In the genomic region with DNA sequence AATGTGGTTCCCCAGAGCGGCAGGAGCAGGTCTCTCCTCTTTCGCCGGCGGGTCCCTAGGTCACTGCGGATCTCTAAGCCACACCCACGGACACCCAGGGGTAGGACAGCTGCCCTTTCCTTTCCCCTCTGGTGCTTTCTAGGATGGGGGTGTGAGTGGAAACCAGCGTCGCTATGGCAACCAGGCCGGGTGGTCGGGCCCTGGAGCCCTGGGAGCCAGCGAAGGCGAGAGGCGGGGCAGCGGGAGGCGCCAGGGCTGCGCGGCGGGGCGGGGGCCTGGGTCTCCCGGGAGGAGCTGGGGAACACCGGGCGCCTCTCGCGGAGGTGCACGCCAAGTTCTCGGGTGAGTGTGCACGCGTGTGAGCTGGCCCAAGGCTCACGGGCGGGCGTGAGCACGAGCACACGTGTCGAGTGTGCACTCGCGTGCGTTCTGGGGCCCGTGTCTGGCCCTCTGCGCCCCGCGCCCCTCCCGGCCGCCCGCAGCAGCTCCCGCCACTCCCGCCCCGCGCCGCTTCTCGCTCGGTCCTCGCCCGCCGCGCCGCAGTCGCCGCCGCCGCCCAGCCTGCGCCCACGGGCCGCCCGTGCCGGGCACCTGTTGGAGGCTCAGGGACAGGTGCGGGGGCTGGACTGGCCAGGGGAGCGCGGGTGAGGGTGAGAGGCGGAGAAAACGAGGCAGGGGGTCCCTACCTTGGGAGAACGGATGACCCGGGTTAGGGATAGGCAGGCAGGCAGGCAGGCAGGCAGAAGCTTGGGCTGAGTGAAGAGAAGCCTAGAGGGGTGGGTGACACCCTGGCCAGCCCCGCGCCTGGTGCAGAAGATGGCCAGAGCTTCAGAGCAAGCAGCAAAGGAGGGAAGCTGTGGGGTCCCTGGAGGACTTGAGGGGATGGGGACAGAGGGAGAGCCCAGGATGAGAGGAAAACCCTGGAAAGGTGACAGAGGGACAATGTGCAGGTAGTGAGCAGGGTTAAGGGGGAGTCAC, we compare ENCODE assay signal across 8 mouse cellular contexts. TPM values are rescaled to one million over a fixed set of nuclear protein-coding genes. Genes with fewer than 3 reads are reported as not detected.
DNase-seq lines count a peak whose midpoint lies in the region; ATAC-seq lines count a peak whose summit lies in the region.

No protein-coding gene starts in this region.

- peaks cover 28% of the 10 kb centered on the region for H3K27me3 ChIP-seq in kidney, embryonic 15.5 days
- H3K27me3 ChIP-seq in embryonic facial prominence, embryonic 12.5 days, result peaks cover 38% of the 10 kb centered on the region
- H3K27me3 ChIP-seq in limb, embryonic 12.5 days, result peaks cover 48% of the 10 kb centered on the region

- DNase-seq in kidney, postnatal 10 days, result no peak
- DNase-seq in T-cell, adult 2 months (ENCODE audit: low spot score), result peak; percentile 12
- DNase-seq in right cerebral cortex, postnatal 4 days, result peak; percentile 69
- no peak for DNase-seq in urinary bladder, adult 18-20 months (ENCODE audit: low spot score in 2 of 2)
- no peak for DNase-seq in urinary bladder, postnatal 36 days (ENCODE audit: low spot score in 2 of 2)

- peaks cover 35% of the 10 kb centered on the region for H3K4me1 ChIP-seq in kidney, embryonic 15.5 days
- H3K4me1 ChIP-seq in embryonic facial prominence, embryonic 12.5 days, result peaks cover 25% of the 10 kb centered on the region
- H3K4me1 ChIP-seq in limb, embryonic 12.5 days (replicated peaks), result peaks cover 14% of the 10 kb centered on the region

- H3K9me3 ChIP-seq in kidney, embryonic 15.5 days (replicated peaks), result no peaks in the 10 kb centered on the region
- no peaks in the 10 kb centered on the region for H3K9me3 ChIP-seq in embryonic facial prominence, embryonic 12.5 days
- no peaks in the 10 kb centered on the region for H3K9me3 ChIP-seq in limb, embryonic 12.5 days

- 1% methylated on average over 70 of the region's 74 CpGs for WGBS in kidney, embryonic 15.5 days
- under 1% methylated on average over 54 of the region's 74 CpGs for WGBS in embryonic facial prominence, embryonic 12.5 days
- under 1% methylated on average over 74 of the region's 74 CpGs for WGBS in limb, embryonic 12.5 days

- no peak overlapping the region for H3K27ac ChIP-seq in kidney, embryonic 15.5 days
- H3K27ac ChIP-seq in embryonic facial prominence, embryonic 12.5 days, result no peak overlapping the region
- no peak overlapping the region for H3K27ac ChIP-seq in limb, embryonic 12.5 days

- peak overlapping the region; percentile 99 for H3K4me2 ChIP-seq in kidney, embryonic 15.5 days
- H3K4me2 ChIP-seq in embryonic facial prominence, embryonic 12.5 days (replicated peaks), result peak overlapping the region; percentile 100
- H3K4me2 ChIP-seq in limb, embryonic 12.5 days, result peak overlapping the region; percentile 97

- H3K9ac ChIP-seq in kidney, embryonic 15.5 days, result peak overlapping the region; percentile 62
- peak overlapping the region; percentile 72 for H3K9ac ChIP-seq in embryonic facial prominence, embryonic 12.5 days
- peak overlapping the region; percentile 55 for H3K9ac ChIP-seq in limb, embryonic 12.5 days (replicated peaks)

- peak overlapping the region; percentile 63 for H3K4me3 ChIP-seq in kidney, embryonic 15.5 days (replicated peaks)
- H3K4me3 ChIP-seq in embryonic facial prominence, embryonic 12.5 days, result peak overlapping the region; percentile 58
- peak overlapping the region; percentile 53 for H3K4me3 ChIP-seq in limb, embryonic 12.5 days (replicated peaks)

- peaks cover 14% of the 10 kb centered on the region for H3K36me3 ChIP-seq in kidney, embryonic 15.5 days
- peaks cover 12% of the 10 kb centered on the region for H3K36me3 ChIP-seq in embryonic facial prominence, embryonic 12.5 days
- H3K36me3 ChIP-seq in limb, embryonic 12.5 days, result peaks cover 16% of the 10 kb centered on the region

- ATAC-seq in kidney, embryonic 15.5 days (replicated peaks; ENCODE audit: low FRiP score), result peak; percentile 46
- ATAC-seq in embryonic facial prominence, embryonic 12.5 days (ENCODE audit: insufficient number of reproducible peaks, insufficient read depth, low FRiP score, low TSS enrichment), result peak; percentile 48; the same call in 1 of the 2 replicates
- ATAC-seq in limb, embryonic 12.5 days (ENCODE audit: insufficient number of reproducible peaks, insufficient read depth, low FRiP score, low TSS enrichment, low read depth), result no peak

RNA-seq across cellular contexts. Expression of gene Doc2a, which starts 0.5 kb away (rescaled TPM):
- polyA plus RNA-seq in kidney, embryonic 15.5 days (2015; fragmentation: Nextera tagmentation; extraction: Ambion mirVana), result 6.6 and 11.4 TPM in 2 replicates
- polyA plus RNA-seq in embryonic facial prominence, embryonic 12.5 days (2016; fragmentation: Nextera tagmentation; extraction: Ambion mirVana), result 2.1 and 2.8 TPM in 2 replicates
- polyA plus RNA-seq in limb, embryonic 12.5 days (2016; fragmentation: Nextera tagmentation; extraction: Ambion mirVana), result 1.5 and 2.3 TPM in 2 replicates

RNA-seq across cellular contexts. Expression of gene Hirip3, which starts 14.1 kb away (rescaled TPM):
- polyA plus RNA-seq in kidney, embryonic 15.5 days (2015; fragmentation: Nextera tagmentation; extraction: Ambion mirVana), result 36.8 and 40.1 TPM in 2 replicates
- polyA plus RNA-seq in embryonic facial prominence, embryonic 12.5 days (2016; fragmentation: Nextera tagmentation; extraction: Ambion mirVana), result 43.7 and 45.6 TPM in 2 replicates
- 46.1 and 50.7 TPM in 2 replicates for polyA plus RNA-seq in limb, embryonic 12.5 days (2016; fragmentation: Nextera tagmentation; extraction: Ambion mirVana)

RNA-seq across cellular contexts. Expression of gene Ino80e, which starts 14.5 kb away (rescaled TPM):
- 88.9 and 91.0 TPM in 2 replicates for polyA plus RNA-seq in kidney, embryonic 15.5 days (2015; fragmentation: Nextera tagmentation; extraction: Ambion mirVana)
- polyA plus RNA-seq in embryonic facial prominence, embryonic 12.5 days (2016; fragmentation: Nextera tagmentation; extraction: Ambion mirVana), result 96.7 and 99.6 TPM in 2 replicates
- 93.3 and 101 TPM in 2 replicates for polyA plus RNA-seq in limb, embryonic 12.5 days (2016; fragmentation: Nextera tagmentation; extraction: Ambion mirVana)

RNA-seq across cellular contexts. Expression of gene 4930451I11Rik, which starts 16.3 kb away (rescaled TPM):
- not detected in 2 replicates for polyA plus RNA-seq in kidney, embryonic 15.5 days (2015; fragmentation: Nextera tagmentation; extraction: Ambion mirVana)
- not detected in 2 replicates for polyA plus RNA-seq in embryonic facial prominence, embryonic 12.5 days (2016; fragmentation: Nextera tagmentation; extraction: Ambion mirVana)
- not detected in 2 replicates for polyA plus RNA-seq in limb, embryonic 12.5 days (2016; fragmentation: Nextera tagmentation; extraction: Ambion mirVana)

RNA-seq across cellular contexts. Expression of gene Taok2, which starts 36.8 kb away (rescaled TPM):
- polyA plus RNA-seq in kidney, embryonic 15.5 days (2015; fragmentation: Nextera tagmentation; extraction: Ambion mirVana), result 45.8 and 54.2 TPM in 2 replicates
- polyA plus RNA-seq in embryonic facial prominence, embryonic 12.5 days (2016; fragmentation: Nextera tagmentation; extraction: Ambion mirVana), result 57.7 and 61.3 TPM in 2 replicates
- 58.2 and 60.3 TPM in 2 replicates for polyA plus RNA-seq in limb, embryonic 12.5 days (2016; fragmentation: Nextera tagmentation; extraction: Ambion mirVana)

Comparison
In these comparisons a context has a peak if more than half of its experiments do, and no peak if none do; other contexts are left out.
1. DNase-seq: peak in T-cell, adult 2 months (single experiment) and right cerebral cortex, postnatal 4 days (single experiment); none in kidney, postnatal 10 days (single experiment), urinary bladder, adult 18-20 months (0 of 2) and urinary bladder, postnatal 36 days (0 of 2).
2. Peak in every context shown above with its lines, with median percentiles within 50 percentile points of each other: H3K4me2 ChIP-seq, H3K4me3 ChIP-seq and H3K9ac ChIP-seq.